Mouse (Mus musculus) heart, adult 2 months (tissue): ENCODE measurements around the gene Sox12.

Source experiments
- CTCF ChIP-seq: fragments of 200-600 bp; IDR thresholded peaks from 2 replicates; pipeline ENCODE4 v1.8.1; 2022; ENCODE audit warnings: antibody characterized with exemption, mild to moderate bottlenecking, moderate library complexity
- POLR2A ChIP-seq: fragments of 200-500 bp; IDR thresholded peaks from 2 replicates; pipeline ENCODE4 v1.6.1; 2011; ENCODE audit warnings: mild to moderate bottlenecking, low read depth, low read length, control low read depth; ENCODE audit not compliant: insufficient read depth

DNA sequence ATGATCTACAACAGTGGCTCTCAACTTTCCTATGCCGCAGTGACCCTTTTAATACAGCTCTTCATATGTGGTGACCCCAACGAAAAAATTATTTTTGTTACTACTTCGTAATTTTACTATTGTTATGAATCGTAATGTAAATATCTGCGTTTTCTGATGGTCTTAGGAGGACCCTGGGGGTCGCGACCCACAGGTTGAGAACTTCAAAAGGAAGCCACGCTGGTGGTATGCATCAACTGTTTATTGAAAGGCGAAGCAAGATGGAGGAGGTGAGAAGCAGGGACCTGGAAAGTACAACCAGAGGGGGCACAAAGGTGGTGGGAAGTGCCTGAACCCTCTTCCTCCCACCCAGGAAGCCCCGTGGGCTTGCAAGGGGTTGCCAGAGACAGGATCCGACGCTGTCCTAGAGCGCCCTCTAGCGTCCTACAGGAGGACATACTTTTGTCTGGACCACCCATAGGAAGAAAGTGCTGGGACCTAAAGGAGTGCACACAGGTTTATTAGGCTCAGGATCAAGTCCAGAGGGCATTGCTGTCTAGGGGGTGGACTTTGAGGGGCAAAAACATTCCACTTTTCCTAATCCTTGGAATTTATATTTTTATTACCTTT lies 29.2 kb downstream of the Sox12 start:
- TF ChIP-seq POLR2A (no peak), CTCF (peak; percentile 91)
